Mouse (Mus musculus) brown adipose tissue, adult 24 weeks (tissue): Measurements from ENCODE around the gene Gapt. TPM values are rescaled to one million over a fixed set of nuclear protein-coding genes. Genes with fewer than 3 reads are reported as not detected.
"Not testable (repeated sequence)": the region's sequence is repeated elsewhere in the genome, so short reads cannot be mapped to it uniquely, and the experiment has no call there.

ENCODE experiments used
- H3K27ac ChIP-seq: fragments of 200-500 bp; replicated peaks from 2 replicates; pipeline ENCODE4 v1.5.1; 2012; ENCODE audit warnings: low read depth, mild to moderate bottlenecking, low read length
- H3K4me1 ChIP-seq: fragments of 200-500 bp; 2 replicates; pipeline ENCODE4 v1.6.1; 2012; ENCODE audit warnings: low read length, mixed read lengths; ENCODE audit not compliant: control insufficient read depth, insufficient read depth, insufficient read length
- H3K4me3 ChIP-seq: fragments of 200-500 bp; 2 replicates; pipeline ENCODE4 v1.5.1; 2012; ENCODE audit warnings: low read depth, mild to moderate bottlenecking, low read length, moderate library complexity; ENCODE audit not compliant: insufficient read depth
- polyA plus RNA-seq: library from polyadenylated mRNA; stranded (reverse); fragments of >200 nt; gene quantifications from 2 replicates; pipeline ENCODE4 v1.2.4, GENCODE M21; 2012; ENCODE audit not compliant: missing spikeins, insufficient read depth, insufficient read length

Gapt gene
- polyA plus RNA-seq, 1 experiment = not detected

DNA sequence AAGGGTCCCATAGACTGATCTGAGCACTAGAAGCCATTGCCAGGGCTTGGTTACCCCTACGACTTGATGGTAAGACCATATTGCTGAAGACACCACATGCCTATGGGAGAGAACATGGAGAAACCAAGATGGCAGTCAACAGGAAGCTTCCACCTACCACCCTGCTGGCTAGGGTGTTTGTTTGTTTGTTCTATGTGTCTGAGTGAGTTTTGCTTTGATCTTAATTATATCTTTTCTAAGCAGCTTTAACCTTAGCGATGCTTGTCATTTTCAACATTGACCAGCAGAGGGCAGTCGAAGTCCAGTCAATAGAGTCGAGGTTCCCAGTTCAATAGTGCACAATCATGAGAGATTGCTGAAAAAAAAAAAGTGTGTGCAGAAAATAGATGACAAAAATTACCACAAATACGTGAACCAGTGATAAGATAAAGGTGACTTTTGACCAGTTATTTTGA is 25.5 kb upstream of the Gapt start:
- Histone ChIP-seq H3K27ac (no peak overlapping the region), H3K4me3 (no peak overlapping the region), H3K4me1 (no peaks in the 10 kb centered on the region)

DNA sequence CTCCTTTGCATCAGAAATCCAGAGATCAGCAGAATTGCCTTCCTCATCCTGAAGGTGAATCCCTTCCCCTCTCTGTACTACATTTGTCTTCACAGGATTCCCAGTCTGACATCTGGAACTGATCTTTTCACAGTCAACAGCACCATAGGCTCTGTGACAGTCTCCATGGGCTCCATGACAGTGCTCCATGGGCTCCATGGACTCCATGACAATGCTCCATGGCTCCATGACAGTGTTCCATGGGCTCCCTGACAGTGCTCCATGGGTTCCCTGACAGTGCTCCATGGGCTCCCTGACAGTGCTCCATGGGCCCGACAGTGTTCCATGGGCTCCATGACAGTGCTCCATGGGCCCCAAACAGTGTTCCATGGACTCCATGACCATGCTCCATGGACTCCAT is 12.7 kb upstream of the Gapt start:
- Histone ChIP-seq H3K27ac (no peak overlapping the region), H3K4me1 (no peaks in the 10 kb centered on the region), H3K4me3 (no peak overlapping the region)

DNA sequence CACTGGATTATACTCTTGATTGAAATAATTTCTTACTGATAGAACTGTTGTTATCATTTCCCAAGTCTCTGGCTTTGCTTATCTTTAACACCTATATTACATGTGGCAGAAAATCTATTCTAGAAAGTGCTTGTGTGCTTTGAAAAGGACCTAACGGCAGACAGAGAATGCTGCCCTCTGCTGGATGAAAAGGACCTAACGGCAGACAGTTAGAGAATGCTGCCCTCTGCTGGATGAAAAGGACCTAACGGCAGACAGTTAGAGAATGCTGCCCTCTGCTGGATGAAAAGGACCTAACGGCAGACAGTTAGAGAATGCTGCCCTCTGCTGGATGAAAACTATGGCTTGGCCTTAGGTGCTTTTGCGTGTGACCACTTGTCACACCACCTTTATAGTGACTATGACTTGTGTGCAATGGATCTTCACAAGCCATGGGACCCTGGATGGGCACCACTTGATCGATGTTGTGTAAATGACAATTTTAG is 11.6 kb upstream of the Gapt start:
- H3K27ac ChIP-seq, H3K4me1 ChIP-seq, H3K4me3 ChIP-seq: not testable (repeated sequence)

DNA sequence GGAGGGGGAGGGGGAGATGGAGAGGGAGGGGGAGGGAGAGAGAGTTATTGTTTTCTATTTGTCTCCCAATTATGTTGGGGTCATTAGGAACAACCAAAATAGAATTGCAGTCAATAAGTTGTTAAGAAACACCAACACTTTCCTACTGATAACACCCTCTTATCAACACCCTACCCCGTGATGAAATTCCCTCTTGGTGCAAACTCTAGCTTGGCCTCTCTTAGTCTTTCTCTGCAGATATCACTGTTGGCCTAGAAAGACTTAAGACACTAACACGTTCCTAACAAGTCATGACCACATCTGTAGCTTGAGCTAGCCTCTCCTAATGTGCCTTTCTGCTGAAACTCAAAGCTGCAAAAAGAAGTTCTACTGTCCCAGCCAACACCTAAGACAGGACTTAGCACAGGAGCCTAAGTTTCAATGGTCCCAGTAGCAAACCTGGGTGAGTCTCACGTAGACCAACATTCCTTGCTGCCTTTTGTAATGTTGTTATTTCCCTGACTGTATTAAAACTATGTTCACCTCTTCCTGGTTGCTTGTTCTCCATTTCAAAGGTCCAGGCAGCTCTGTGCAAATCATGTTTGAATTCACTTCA is 11.1 kb upstream of the Gapt start:
- Histone ChIP-seq H3K4me3 (no peak overlapping the region), H3K27ac (no peak overlapping the region), H3K4me1 (no peaks in the 10 kb centered on the region)

DNA sequence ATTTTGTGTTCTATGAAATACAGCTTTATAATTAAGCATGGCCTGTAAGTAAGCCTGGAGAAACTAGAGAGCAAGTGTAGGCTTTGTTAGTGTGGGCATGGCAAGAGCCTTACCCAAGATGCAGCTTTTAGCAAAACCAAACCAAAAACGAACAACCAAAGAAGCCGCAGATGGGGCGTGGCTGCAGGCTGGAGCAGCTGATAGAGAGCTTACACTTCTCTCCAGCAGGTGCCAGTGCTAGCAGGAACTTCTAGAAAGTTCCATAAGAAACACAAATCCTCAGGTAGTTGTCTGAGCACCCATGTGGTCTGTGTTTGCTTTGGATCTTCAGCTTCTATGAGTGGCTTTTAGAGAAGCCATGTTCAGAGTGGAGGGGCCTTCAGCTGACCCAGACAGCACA is 9.5 kb upstream of the Gapt start:
- H3K4me3 ChIP-seq = no peak overlapping the region
- no peak overlapping the region for H3K27ac ChIP-seq
- no peaks in the 10 kb centered on the region for H3K4me1 ChIP-seq

DNA sequence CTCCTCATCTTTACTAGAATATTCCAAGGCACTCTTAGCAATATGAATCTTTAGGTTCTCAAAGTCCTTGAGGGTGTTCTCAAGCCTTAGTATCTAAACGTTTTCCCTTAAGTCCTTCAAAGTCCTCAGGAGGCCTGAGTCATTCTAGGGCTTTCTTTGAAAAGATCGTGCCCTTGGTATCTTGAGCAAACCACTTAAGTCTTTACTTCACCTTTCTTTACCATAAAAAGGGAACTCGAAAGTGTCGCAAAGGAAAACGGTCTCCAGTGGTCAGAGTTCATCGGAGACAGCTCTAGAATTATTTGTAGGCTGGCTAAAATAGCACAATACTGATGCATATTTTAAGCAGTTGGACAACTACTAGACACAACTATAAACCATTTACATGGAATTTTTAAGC is 6.7 kb upstream of the Gapt start:
- H3K4me1 ChIP-seq = no peaks in the 10 kb centered on the region
- no peak overlapping the region for H3K4me3 ChIP-seq
- no peak overlapping the region for H3K27ac ChIP-seq

DNA sequence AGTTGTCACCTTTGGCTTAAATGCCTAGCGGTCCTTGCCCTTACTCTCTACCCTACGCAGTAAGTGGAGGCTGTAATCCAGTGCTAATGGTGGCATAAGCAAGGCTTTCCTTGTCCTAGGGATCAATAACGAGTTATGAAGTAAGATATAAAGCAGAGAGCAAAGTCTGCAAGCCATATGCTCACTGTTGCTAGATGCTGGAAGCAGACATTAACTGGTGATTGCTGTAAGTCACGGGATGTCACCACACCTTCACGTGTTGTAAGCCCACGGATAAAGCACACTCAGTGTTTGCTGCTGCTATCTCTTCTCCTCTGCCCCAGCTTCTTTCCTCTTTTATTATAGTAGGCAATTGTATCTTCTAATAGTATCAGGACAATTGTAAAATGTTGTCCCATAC is 5.9 kb downstream of the Gapt start:
- H3K4me1 ChIP-seq = no peaks in the 10 kb centered on the region

DNA sequence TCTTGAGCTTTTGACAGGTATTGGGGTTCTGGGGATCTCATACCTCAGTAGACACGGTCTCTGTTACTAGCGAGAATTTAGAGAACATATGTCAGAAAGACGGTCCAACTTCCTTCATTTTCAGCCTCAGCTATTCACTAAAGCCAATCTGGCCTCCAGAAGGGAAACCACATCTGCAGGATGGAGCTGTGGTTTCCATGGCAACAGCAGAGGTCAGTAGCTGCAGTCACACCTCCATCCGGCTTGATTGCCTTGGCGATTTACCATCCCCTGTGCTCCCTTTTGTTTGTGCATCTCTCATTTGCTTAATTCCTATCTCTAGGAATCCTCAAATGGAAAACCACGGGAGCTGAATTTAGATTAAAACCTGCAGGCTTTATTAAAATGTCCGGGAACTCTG is 10.3 kb downstream of the Gapt start:
- no peaks in the 10 kb centered on the region for H3K4me1 ChIP-seq
- H3K4me3 ChIP-seq = no peak overlapping the region
- no peak overlapping the region for H3K27ac ChIP-seq

More for the DNA sequence above, 5.9 kb downstream of the Gapt start:
- no peak overlapping the region for H3K27ac ChIP-seq
- no peak overlapping the region for H3K4me3 ChIP-seq

DNA sequence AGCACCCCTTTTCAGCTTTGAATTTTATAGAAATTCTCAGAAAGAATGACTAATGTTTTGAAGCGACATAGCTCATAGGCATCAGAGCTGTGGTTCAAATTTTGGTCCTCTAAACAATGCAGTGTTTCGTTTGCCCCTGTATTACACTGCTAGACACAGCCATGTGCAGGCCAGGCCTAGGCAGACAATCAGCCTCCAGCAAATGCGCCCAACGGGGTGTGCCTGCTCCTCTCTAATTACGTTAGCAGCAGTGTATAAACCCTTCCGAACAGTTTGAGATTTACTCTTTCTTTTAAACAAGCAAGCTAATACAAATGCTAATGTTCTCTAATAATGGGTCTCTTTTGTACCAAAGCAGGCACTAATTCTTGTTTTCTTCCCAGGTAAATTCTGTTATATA is 14.4 kb downstream of the Gapt start:
- Histone ChIP-seq H3K4me1 (no peaks in the 10 kb centered on the region), H3K4me3 (no peak overlapping the region), H3K27ac (no peak overlapping the region)

DNA sequence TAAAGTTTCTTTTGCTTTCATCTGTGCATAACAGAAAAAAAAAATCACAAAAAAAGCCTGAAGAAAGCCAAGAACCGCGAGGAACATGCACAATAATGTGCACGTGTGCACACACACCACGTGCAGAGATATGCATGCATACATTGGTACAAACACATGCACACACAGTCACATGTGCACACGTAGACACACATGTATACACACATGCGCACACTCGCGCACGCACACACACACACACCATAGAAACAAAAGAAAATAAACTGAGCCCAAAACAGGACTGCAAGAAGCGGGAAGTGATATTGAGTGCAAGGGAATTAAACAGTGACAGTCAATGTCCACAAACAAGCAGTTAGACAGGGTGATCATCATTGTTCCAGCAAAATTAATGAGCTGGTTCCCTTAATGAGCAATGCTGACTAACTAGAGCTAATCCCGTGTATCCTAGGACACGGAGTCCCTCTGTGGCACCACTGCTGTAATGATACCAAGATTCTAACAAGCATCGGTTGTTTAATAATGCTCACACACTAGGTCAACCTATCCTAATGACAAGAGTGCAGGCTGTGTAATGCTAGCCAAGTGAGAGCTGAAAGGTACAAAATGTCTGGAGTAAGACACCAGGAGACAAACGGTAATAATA is 23.9 kb downstream of the Gapt start:
- Histone ChIP-seq H3K4me1 (no peaks in the 10 kb centered on the region), H3K27ac (no peak overlapping the region), H3K4me3 (no peak overlapping the region)

DNA sequence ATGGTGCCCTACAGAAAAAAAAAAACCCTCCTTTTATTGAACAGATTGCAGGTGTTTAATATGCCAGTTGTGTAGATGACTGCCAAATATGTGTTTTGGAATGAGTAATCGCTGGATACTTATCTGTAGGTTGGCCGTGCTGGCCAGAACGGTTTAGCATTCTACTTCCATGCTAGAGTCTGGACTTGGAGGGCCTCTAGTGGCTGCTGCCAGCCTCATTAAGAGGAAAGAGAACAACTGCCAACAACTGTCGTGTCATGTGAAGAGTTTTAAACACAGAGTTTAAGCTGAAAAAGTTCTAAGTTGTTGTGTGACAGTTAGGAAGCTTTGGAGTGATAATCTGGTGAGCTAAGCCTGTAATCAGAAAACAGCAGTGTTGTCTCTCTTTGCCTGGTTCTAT is 38.3 kb downstream of the Gapt start:
- no peaks in the 10 kb centered on the region for H3K4me1 ChIP-seq
- H3K27ac ChIP-seq = no peak overlapping the region
- H3K4me3 ChIP-seq = no peak overlapping the region

DNA sequence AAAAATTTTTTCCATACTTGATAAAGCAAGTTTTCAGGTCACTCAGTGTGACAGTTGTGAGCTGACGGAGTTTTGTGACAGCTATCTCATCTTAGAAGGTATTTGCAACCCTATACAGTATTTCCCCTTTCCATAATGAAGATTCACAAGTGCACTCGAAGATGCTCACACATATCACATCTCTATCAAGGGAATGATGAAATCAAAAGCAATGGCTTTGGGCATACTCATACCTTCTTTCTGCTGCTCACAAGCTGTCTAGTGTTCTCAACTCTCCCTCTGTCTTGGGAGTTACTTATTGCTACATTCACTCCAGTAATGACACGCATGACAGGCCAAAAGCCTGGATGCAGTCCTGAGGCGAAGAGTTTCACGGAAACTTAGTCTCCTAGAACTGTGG is 49.8 kb downstream of the Gapt start:
- Histone ChIP-seq H3K4me1 (no peaks in the 10 kb centered on the region), H3K27ac (no peak overlapping the region), H3K4me3 (no peak overlapping the region)

Other genes with a start within 250 kb of the Gapt start
- gene Rab3c, start 76.2 kb downstream of the Gapt start, polyA plus RNA-seq = not detected in 2 replicates
- 7.1 and 7.2 TPM in 2 replicates for gene Plk2, start 37.8 kb upstream of the Gapt start, polyA plus RNA-seq